Mouse (Mus musculus) gastrocnemius, postnatal 25 days (tissue): ENCODE measurements around the gene Zfp839. TPM values are rescaled to one million over a fixed set of nuclear protein-coding genes. Genes with fewer than 3 reads are reported as not detected.
"Not testable (repeated sequence)": the region's sequence is repeated elsewhere in the genome, so short reads cannot be mapped to it uniquely, and the experiment has no call there.

Source experiments
- DNase-seq: peaks from one replicate; pipeline ENCODE4 v3.0.0; 2022
- total RNA-seq, 2 experiments: library from RNA; stranded (reverse); gene quantifications; 1 replicate in 1 of 2; 2 replicates in 1 of 2; pipeline ENCODE4 v1.2.3; 2021

Gene Zfp839
- total RNA-seq, 2 experiments from 2014 or later: 5.0 to 5.4 TPM

- DNase-seq: peak; percentile 90
These were observed 9.5 kb upstream of the Zfp839 start, which contains the start of gene Mok for GRCm38 (mm10) chr12:110840348-110841198. Gene Mok, minus strand, starts transcription at chr12:110840939.

DNA sequence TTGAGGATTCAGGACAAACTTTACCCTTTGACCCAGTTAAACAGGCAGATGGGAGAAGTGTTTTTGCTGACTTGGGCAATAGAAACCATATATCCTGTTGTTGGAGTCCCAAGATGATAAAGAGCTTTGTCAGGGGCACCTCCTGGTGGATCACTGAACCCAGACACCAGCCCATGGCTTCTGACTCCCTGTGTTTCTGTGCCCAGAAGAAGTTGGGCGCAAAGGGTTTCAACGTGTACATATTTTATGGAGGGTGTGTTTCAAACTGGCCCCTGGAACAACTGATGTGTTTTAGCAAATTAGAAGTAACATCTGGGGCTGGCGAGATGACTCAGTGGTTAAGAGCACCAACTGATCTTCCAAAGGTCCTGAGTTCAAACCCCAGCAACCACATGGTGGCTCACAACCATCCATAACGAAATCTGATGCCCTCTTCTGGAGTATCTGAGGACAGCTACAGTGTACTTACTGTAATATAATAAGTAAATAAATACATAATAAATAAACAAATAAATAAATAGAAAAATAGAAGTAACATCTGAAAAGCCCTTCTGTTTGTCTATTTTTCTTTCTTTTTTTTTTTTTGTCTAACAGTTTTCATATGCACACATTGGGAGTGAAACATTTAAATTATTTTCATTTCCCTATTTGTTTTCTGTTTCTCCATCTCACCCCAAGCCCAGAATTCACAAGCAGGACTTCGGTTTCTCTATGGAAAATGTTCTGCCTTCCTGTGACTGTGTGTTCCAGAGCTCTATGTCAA is 8.1 kb upstream of the Zfp839 start:
- DNase-seq: no peak

GRCm38 (mm10) chr12:110843194-110844048 is 6.6 kb upstream of the Zfp839 start:
- DNase-seq: peak; percentile 73

GRCm38 (mm10) chr12:110844227-110845130 is 5.6 kb upstream of the Zfp839 start:
- no peak for DNase-seq

- peak; percentile 90 for DNase-seq
These were observed 4.7 kb upstream of the Zfp839 start for GRCm38 (mm10) chr12:110845131-110845880.

DNA sequence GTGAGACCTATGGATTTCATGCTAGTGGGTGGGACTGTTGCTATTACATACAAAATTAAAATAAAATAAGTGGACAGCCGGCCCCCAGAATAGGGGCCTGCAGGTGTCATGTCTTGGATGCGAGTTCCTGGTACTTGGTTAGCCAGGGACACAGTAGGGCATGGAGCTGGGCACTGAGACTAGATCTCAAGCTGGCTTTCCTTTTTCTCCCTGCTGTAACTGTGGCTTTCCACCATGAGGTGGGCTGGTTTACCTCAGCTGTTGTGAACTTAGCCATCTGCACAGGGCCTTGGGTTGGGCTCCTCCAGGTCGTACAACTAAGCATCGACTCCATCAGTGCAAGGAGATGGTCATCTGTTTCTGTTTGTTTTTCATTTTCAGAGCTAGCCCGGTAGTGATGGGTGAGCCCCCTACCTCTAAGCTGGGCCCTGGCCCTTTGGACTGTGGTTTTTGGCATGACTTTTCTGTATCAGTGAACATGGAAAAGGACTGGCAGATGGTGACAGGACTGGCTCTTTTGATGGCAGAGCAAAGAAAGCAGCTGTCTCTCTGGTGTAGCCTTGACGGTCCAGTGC is 3.8 kb upstream of the Zfp839 start:
- DNase-seq: no peak

- DNase-seq: no peak
These were observed 840 bp downstream of the Zfp839 start for GRCm38 (mm10) chr12:110850929-110851256.

GRCm38 (mm10) chr12:110851414-110851813 is 1.4 kb downstream of the Zfp839 start:
- no peak for DNase-seq

DNA sequence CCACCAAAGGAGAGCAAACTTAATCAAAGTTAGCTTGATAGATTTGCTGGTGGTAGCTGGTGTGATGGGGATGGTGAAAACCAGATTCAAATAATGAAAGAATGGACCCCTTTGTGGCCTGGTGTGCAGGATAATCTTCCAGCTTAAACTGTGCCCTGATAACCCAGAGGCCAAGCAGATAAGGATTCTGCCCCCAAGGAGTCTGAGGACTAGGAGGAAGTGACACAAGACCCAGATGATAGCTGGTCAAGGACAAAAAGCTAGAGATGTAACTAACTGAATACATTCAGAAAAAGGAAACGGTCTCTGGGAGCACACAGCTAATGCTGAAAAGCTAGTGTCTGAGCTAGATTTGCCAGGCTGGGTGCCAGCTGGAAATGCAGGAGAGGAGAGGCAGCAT is 1.9 kb downstream of the Zfp839 start:
- DNase-seq: no peak

- DNase-seq: no peak
These were observed 5.0 kb downstream of the Zfp839 start for GRCm38 (mm10) chr12:110854786-110855737.

- DNase-seq: no peak
These were observed 7.1 kb downstream of the Zfp839 start for GRCm38 (mm10) chr12:110857196-110857595.

DNA sequence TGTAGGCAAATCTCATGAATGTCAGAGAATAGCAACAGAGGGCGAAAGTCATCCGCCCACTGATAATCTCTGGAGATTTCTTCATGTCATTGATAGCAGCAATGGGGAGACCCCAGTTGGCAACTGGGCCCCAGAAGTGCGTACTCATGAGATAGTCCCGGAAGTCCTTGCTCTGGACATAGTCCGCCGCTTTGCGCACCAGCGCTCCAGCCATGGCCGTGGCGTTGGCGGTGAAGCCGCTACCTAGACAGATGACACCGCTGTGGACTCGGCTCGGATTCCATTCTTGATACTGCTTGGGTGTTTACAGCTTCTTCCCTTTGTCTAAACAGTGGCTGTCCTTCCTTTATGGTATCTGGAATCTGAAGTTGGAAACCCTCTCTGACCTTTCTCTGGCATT is 8.6 kb downstream of the Zfp839 start:
- not testable (repeated sequence) for DNase-seq

DNA sequence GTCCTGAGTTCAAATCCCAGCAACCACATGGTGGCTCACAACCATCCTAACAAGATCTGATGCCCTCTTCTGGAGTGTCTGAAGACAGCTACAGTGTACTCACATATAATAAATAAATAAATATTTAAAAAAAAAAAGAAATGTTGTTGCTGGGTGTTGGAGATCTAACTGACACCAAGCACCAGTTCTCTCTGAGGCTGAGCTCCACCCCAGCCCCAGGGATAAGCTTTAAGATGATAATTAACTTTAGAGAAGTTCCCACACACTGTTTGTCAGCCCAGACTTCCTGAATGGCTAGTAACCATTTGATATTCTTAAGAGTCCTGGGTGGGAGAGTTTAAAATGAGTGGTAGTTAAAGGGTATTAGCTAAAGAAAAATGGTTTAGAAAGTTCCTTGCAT is 10.2 kb downstream of the Zfp839 start:
- DNase-seq: no peak

DNA sequence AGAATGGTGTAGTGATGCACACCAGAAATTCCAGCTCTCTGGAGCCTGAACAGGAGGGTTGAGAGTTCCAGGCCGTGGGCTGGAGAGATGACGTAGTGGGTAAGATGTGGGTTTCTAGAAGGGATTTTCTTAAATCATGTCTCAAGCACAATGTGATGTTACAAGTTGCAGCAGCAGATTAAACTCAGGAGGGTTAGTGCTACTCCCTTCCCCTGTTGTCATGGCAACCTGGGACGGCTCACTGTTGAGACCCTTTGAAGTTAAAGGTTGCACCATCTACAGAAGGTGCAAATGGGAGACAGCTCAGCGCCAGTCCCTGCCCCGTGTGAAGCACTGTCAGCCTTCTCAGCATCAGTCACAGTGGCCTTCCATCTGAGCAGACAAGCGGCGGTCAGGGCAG is 11.2 kb downstream of the Zfp839 start:
- no peak for DNase-seq

GRCm38 (mm10) chr12:110864008-110864407 is 14.0 kb downstream of the Zfp839 start:
- no peak for DNase-seq

DNA sequence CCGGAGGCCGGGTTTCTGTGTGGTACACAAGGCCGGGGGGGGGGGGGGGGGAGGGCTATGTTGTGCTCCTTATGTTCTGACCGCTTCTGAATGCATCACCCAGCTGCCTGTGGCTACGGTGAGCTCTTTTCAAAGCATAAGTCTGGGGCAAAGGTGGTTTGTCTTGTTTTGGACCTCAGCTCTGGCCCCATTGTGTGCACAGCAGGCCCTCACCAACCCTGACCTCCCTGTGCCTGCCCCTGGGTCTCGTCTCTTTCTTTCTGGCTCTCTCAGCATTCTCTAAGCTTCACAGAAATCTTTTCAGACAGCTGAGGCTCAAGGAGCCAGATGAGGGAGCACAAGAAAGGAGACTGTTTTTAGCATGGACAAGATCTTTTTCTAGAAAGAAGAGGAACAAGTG is 15.5 kb downstream of the Zfp839 start:
- no peak for DNase-seq

DNA sequence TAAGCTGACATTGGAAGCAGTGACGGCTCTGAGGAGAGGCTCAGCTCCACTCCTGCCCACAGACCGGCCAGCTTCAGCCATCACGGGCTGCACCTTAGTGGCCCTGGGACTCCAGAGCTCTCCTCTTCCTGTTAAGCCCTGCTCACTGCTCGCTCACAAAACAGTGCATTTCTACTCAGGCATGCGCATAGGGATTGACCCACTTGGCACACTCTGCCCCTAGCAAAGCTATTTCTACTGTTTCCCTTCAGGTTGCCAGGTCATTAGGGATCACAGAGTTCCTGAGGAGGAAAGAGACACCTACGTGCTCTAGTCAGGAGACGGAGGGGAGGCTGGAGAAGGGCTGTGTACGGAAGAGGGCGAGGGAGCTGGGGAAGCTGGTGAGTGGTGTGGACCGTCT is 15.9 kb downstream of the Zfp839 start:
- DNase-seq: no peak

DNA sequence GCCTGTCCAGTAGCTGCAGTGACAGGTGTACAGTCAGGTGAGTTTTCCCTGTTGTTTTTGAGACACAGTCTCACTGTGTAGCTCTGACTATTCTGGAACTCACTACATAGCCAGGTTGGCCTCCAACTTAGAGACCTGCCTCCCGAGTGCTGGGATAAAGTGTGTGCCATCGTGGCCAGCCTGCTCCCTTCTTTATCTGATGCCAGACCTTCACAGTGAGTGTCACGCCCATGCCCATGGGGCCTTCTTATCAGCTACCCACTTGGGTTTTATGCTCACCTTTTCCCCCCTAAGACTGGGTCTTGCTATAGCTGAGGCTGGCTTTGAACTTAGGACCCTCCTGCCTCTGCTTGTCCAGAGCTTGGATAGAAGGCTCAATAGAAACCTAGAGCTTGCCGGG is 20.1 kb downstream of the Zfp839 start:
- no peak for DNase-seq

GRCm38 (mm10) chr12:110871247-110871646 is 21.2 kb downstream of the Zfp839 start:
- no peak for DNase-seq
